Mouse (Mus musculus): ENCODE results near the gene Gm44965. TPM values are rescaled to one million over a fixed set of nuclear protein-coding genes. Genes with fewer than 3 reads are reported as not detected.

Gene Gm44965
- polyA plus RNA-seq, 1 experiment from 2014 or later, result not detected

DNA sequence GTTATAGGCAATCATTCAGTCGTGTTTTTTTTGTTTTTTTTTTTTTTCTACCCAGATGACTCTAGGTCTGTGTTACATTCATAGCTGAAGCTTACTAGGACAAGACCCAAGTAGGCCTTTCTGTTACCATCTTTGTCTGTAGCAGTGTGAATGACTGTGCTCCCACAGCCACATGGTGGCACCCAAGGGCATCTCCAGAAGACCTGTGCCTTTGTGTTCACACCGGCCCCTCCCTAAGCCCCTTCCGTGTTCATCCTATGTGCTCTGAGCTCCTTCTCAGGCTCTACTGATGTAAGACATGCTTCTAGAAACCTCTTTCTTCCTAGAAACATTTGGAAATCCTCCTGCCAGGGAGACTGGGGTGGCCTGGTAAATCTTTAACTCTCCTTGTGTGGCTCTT is 53.3 kb downstream of the Gm44965 start, which contains the start of gene Gimap8:
Gimap8 (plus strand) TSS at position 240 of the 400 bp plus-strand sequence.
- DNase-seq (ENCODE audit: low spot score) (no peak), ATAC-seq (replicated peaks; ENCODE audit: low FRiP score, low TSS enrichment, low read depth) (0 out of 2 replicates have a peak, but pooled peaks have one; percentile 41)
- Histone ChIP-seq H3K4me1 (replicated peaks; ENCODE audit: control insufficient read depth, insufficient read depth, low read length) (0 out of 2 replicates have a peak, but pooled peaks cover 3% of the 10 kb centered on the region), H3K27me3 (replicated peaks; ENCODE audit: control insufficient read depth, insufficient read depth, low read length) (no peaks in the 10 kb centered on the region), H3K4me3 (ENCODE audit: low read depth, low read length) (no peak within 1 kb of the TSS), H3K9me3 (ENCODE audit: control insufficient read depth, low read length) (no peaks in the 10 kb centered on the region), H3K9ac (ENCODE audit: low read length) (no peak within 1 kb of the TSS), H3K36me3 (ENCODE audit: control insufficient read depth, insufficient read depth, low read length) (no peaks in the 10 kb centered on the region), H3K4me2 (ENCODE audit: low read length) (no peak within 1 kb of the TSS), H3K27ac (ENCODE audit: low read depth) (no peak within 1 kb of the TSS)
- WGBS, result 32% methylated on average over 3 of the region's 3 CpGs

DNA sequence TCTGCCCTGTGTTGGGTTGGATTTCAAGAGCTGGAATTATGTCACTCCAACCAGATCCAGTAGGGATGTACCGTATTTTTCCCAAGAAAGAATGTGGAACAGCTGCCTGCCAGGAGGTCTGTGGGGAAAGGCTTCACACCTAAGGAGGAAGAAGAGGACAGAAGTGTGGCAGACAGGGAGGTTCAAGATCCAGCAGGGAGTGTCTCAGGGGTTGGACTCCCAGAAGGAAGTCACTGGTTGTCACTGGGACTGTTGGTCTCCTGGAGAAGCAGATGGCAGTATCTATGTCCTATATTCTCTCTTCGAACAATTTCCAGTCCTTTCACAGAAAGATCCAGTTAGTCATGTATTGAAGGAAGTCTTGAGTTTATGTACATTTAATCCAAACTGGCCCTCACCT is 53.9 kb downstream of the Gm44965 start:
- WGBS, result 87% methylated on average over 2 of the region's 2 CpGs
- no peak for DNase-seq (ENCODE audit: low spot score)
- Histone ChIP-seq H3K27ac (ENCODE audit: low read depth) (no peak overlapping the region), H3K27me3 (replicated peaks; ENCODE audit: control insufficient read depth, insufficient read depth, low read length) (no peaks in the 10 kb centered on the region), H3K4me2 (ENCODE audit: low read length) (no peak overlapping the region), H3K9me3 (ENCODE audit: control insufficient read depth, low read length) (no peaks in the 10 kb centered on the region), H3K4me1 (replicated peaks; ENCODE audit: control insufficient read depth, insufficient read depth, low read length) (0 out of 2 replicates have a peak, but pooled peaks cover 3% of the 10 kb centered on the region), H3K9ac (ENCODE audit: low read length) (no peak overlapping the region), H3K4me3 (ENCODE audit: low read depth, low read length) (no peak overlapping the region), H3K36me3 (ENCODE audit: control insufficient read depth, insufficient read depth, low read length) (no peaks in the 10 kb centered on the region)
- no peak for ATAC-seq (replicated peaks; ENCODE audit: low FRiP score, low TSS enrichment, low read depth)

DNA sequence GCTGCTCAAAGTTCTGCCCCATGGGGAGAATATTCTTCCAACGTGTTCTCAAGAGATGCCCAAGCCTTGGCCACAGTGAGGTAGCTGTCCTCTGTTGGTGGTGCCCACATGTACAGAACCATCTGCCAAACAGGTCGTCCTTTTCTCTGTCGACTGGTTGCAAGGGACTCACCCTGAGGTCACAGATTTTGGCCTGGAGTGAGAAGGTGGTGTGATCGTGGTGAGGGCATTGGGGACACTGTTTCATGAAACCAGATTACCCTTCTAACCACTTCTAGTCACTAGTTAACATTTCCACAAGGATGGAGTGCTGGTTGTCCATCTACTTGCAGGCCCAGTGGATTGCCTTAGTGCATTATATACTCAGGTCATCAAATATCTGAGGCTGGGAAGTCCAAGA is 55.0 kb downstream of the Gm44965 start:
- 88% methylated on average over 4 of the region's 4 CpGs for WGBS

DNA sequence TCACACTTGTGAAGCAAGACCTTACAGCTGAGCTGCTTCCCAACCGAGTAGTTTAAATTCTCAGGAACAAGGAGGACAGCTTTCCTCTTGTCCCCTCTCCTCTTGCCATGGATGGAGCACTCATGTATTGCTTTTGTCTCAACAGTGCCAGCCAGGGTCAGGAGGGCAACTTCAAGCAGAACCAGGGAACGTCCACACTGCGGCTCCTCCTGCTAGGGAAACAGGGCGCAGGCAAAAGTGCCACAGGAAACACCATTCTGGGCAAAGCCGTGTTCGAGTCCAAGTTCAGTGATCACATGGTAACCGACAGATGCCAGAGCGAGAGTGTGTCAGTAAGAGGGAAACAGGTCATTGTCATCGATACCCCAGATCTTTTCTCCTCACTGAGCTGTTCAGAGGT is 56.3 kb downstream of the Gm44965 start:
- H3K27me3 ChIP-seq (replicated peaks; ENCODE audit: control insufficient read depth, insufficient read depth, low read length), result no peaks in the 10 kb centered on the region
- no peak for DNase-seq (ENCODE audit: low spot score)
- H3K4me2 ChIP-seq (ENCODE audit: low read length), result no peak overlapping the region
- no peaks in the 10 kb centered on the region for H3K36me3 ChIP-seq (ENCODE audit: control insufficient read depth, insufficient read depth, low read length)
- no peaks in the 10 kb centered on the region for H3K9me3 ChIP-seq (ENCODE audit: control insufficient read depth, low read length)
- no peak overlapping the region for H3K27ac ChIP-seq (ENCODE audit: low read depth)
- no peak overlapping the region for H3K9ac ChIP-seq (ENCODE audit: low read length)
- no peak for ATAC-seq (replicated peaks; ENCODE audit: low FRiP score, low TSS enrichment, low read depth)
- no peak overlapping the region for H3K4me3 ChIP-seq (ENCODE audit: low read depth, low read length)
- H3K4me1 ChIP-seq (replicated peaks; ENCODE audit: control insufficient read depth, insufficient read depth, low read length), result 0 out of 2 replicates have a peak, but pooled peaks cover 3% of the 10 kb centered on the region
- 86% methylated on average over 9 of the region's 9 CpGs for WGBS

More for the DNA sequence above, 55.0 kb downstream of the Gm44965 start:
- Histone ChIP-seq H3K4me2 (ENCODE audit: low read length) (no peak overlapping the region), H3K9ac (ENCODE audit: low read length) (no peak overlapping the region), H3K4me1 (replicated peaks; ENCODE audit: control insufficient read depth, insufficient read depth, low read length) (0 out of 2 replicates have a peak, but pooled peaks cover 3% of the 10 kb centered on the region), H3K9me3 (ENCODE audit: control insufficient read depth, low read length) (no peaks in the 10 kb centered on the region), H3K27ac (ENCODE audit: low read depth) (no peak overlapping the region), H3K4me3 (ENCODE audit: low read depth, low read length) (no peak overlapping the region), H3K36me3 (ENCODE audit: control insufficient read depth, insufficient read depth, low read length) (no peaks in the 10 kb centered on the region), H3K27me3 (replicated peaks; ENCODE audit: control insufficient read depth, insufficient read depth, low read length) (no peaks in the 10 kb centered on the region)
- ATAC-seq (replicated peaks; ENCODE audit: low FRiP score, low TSS enrichment, low read depth) (no peak), DNase-seq (ENCODE audit: low spot score) (no peak)

DNA sequence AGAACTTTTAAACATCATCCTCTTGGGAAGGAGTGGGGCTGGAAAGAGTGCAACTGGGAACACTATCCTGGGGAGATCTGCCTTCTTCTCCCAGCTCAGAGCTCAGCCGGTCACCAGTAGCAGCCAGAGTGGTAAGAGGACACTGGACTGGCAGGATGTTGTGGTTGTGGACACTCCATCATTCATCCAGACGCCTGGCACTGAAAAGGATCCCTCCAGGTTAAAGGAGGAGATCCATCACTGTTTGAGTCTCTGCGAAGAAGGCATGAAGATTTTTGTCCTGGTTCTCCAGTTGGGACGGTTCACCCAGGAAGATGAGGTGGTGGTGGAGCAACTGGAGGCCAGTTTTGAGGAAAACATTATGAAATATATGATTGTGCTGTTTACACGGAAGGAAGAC is 65.0 kb downstream of the Gm44965 start:
- DNase-seq (ENCODE audit: low spot score), result no peak
- no peak for ATAC-seq (replicated peaks; ENCODE audit: low FRiP score, low TSS enrichment, low read depth)
- Histone ChIP-seq H3K9me3 (ENCODE audit: control insufficient read depth, low read length) (no peaks in the 10 kb centered on the region), H3K27ac (ENCODE audit: low read depth) (no peak overlapping the region), H3K9ac (ENCODE audit: low read length) (no peak overlapping the region), H3K4me3 (ENCODE audit: low read depth, low read length) (no peak overlapping the region), H3K36me3 (ENCODE audit: control insufficient read depth, insufficient read depth, low read length) (no peaks in the 10 kb centered on the region), H3K27me3 (replicated peaks; ENCODE audit: control insufficient read depth, insufficient read depth, low read length) (no peaks in the 10 kb centered on the region), H3K4me1 (replicated peaks; ENCODE audit: control insufficient read depth, insufficient read depth, low read length) (no peaks in the 10 kb centered on the region), H3K4me2 (ENCODE audit: low read length) (no peak overlapping the region)
- WGBS, result 65% methylated on average over 5 of the region's 5 CpGs

DNA sequence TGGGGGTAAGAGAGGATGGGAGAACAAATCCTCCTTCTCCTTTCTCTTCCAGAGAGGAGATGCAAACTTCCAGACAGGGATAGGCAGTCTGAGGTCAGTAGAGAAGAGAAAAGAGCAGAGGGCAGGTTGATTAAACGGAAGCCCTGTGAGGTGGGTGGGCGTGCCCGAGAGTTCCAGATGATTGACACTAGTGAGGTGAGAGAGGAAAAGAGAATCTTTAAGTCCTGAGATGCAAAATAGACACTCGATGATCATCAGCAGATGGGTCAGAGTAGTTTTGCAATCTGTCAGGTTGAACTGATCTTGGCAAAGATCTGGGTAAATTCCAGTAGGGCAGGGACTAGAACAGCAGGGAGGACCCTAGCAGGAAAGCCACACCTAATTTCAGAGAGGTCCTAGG is 71.0 kb downstream of the Gm44965 start:
- no peak overlapping the region for H3K27ac ChIP-seq (ENCODE audit: low read depth)
- no peaks in the 10 kb centered on the region for H3K36me3 ChIP-seq (ENCODE audit: control insufficient read depth, insufficient read depth, low read length)
- H3K9ac ChIP-seq (ENCODE audit: low read length), result no peak overlapping the region
- DNase-seq (ENCODE audit: low spot score) (no peak), ATAC-seq (replicated peaks; ENCODE audit: low FRiP score, low TSS enrichment, low read depth) (no peak)
- H3K4me3 ChIP-seq (ENCODE audit: low read depth, low read length), result no peak overlapping the region
- no peak overlapping the region for H3K4me2 ChIP-seq (ENCODE audit: low read length)
- H3K27me3 ChIP-seq (replicated peaks; ENCODE audit: control insufficient read depth, insufficient read depth, low read length), result no peaks in the 10 kb centered on the region
- H3K4me1 ChIP-seq (replicated peaks; ENCODE audit: control insufficient read depth, insufficient read depth, low read length), result no peaks in the 10 kb centered on the region
- WGBS, result 81% methylated on average over 4 of the region's 4 CpGs
- H3K9me3 ChIP-seq (ENCODE audit: control insufficient read depth, low read length), result no peaks in the 10 kb centered on the region

DNA sequence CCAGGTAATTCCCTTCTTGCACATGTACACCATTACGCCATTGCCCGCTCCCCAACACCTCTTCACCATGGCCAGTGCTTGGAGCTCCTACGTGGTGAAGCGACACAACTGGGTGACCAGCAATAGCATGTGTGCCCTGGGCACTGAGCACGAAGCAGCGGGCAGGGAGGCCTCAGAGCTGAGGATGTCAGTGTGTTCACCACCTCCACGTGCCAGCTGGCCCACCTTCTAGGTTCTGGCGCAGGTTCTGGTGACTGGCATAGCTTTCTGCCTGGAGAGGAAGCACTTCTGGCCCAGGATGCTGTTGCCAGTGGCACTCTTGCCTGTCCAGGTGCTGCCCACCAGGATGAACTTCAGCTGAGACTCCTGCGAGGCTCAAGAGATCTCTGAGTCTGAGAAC is 71.7 kb downstream of the Gm44965 start:
- Histone ChIP-seq H3K9me3 (ENCODE audit: control insufficient read depth, low read length) (no peaks in the 10 kb centered on the region), H3K9ac (ENCODE audit: low read length) (no peak overlapping the region), H3K4me2 (ENCODE audit: low read length) (no peak overlapping the region), H3K27me3 (replicated peaks; ENCODE audit: control insufficient read depth, insufficient read depth, low read length) (no peaks in the 10 kb centered on the region), H3K4me1 (replicated peaks; ENCODE audit: control insufficient read depth, insufficient read depth, low read length) (no peaks in the 10 kb centered on the region), H3K36me3 (ENCODE audit: control insufficient read depth, insufficient read depth, low read length) (no peaks in the 10 kb centered on the region), H3K27ac (ENCODE audit: low read depth) (peak overlapping the region; percentile 59), H3K4me3 (ENCODE audit: low read depth, low read length) (no peak overlapping the region)
- DNase-seq (ENCODE audit: low spot score) (no peak), ATAC-seq (replicated peaks; ENCODE audit: low FRiP score, low TSS enrichment, low read depth) (no peak)
- WGBS, result 98% methylated on average over 9 of the region's 9 CpGs

DNA sequence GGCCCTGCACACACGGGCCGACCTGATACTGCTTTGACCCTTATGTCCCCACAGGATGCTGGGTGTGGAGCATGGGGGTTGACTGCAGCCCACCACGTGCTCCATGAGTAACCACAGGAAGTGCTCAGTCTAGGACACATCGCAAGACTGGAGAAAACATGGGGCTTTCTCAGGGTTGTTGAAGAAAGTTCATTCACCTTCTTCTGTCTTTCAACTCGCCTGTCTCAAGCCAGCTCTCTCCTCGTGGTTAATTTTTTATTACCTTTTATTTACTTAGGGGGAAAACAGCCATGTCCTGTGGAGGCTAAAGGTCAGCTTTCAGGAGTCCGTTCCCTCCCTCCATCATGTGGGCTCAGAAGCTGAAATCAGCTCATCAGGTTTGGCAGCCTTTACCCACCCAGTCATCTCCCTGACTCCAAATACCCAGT is 72.4 kb downstream of the Gm44965 start:
- ATAC-seq (replicated peaks; ENCODE audit: low FRiP score, low TSS enrichment, low read depth), result peak; percentile 88
- H3K4me3 ChIP-seq (ENCODE audit: low read depth, low read length), result no peak overlapping the region
- no peak overlapping the region; the same call in 1 of the 2 replicates for H3K4me2 ChIP-seq (ENCODE audit: low read length)
- no peaks in the 10 kb centered on the region for H3K36me3 ChIP-seq (ENCODE audit: control insufficient read depth, insufficient read depth, low read length)
- 15% methylated on average over 7 of the region's 7 CpGs for WGBS
- H3K27me3 ChIP-seq (replicated peaks; ENCODE audit: control insufficient read depth, insufficient read depth, low read length), result no peaks in the 10 kb centered on the region
- H3K27ac ChIP-seq (ENCODE audit: low read depth), result peak overlapping the region; percentile 59
- peak; percentile 51 for DNase-seq (ENCODE audit: low spot score)
- no peaks in the 10 kb centered on the region for H3K9me3 ChIP-seq (ENCODE audit: control insufficient read depth, low read length)
- H3K4me1 ChIP-seq (replicated peaks; ENCODE audit: control insufficient read depth, insufficient read depth, low read length), result no peaks in the 10 kb centered on the region
- H3K9ac ChIP-seq (ENCODE audit: low read length), result no peak overlapping the region

DNA sequence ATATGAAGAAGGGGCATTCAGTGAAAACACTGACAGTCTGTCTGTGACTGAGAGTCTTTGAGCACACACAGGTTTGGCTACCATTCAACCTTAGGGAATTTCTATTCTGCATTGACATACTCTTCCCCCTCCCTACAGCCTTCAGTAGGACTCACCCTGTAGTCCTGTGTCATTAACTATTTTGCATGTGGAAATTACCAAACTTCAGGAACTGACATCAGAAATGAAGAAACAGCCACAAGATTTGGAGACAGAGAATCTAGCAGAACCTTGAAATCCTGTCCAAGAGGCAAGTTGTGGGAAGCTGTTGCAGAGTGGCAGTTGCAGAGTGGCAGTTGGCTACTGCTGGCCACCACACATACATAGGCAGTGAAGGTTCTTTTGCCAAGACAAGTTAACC is 74.3 kb downstream of the Gm44965 start:
- no peaks in the 10 kb centered on the region for H3K27me3 ChIP-seq (replicated peaks; ENCODE audit: control insufficient read depth, insufficient read depth, low read length)
- H3K4me1 ChIP-seq (replicated peaks; ENCODE audit: control insufficient read depth, insufficient read depth, low read length), result no peaks in the 10 kb centered on the region
- no peaks in the 10 kb centered on the region for H3K36me3 ChIP-seq (ENCODE audit: control insufficient read depth, insufficient read depth, low read length)
- no peak overlapping the region for H3K27ac ChIP-seq (ENCODE audit: low read depth)
- ATAC-seq (replicated peaks; ENCODE audit: low FRiP score, low TSS enrichment, low read depth) (no peak), DNase-seq (ENCODE audit: low spot score) (no peak)
- H3K4me3 ChIP-seq (ENCODE audit: low read depth, low read length), result no peak overlapping the region
- H3K9me3 ChIP-seq (ENCODE audit: control insufficient read depth, low read length), result no peaks in the 10 kb centered on the region
- H3K9ac ChIP-seq (ENCODE audit: low read length), result no peak overlapping the region
- no peak overlapping the region for H3K4me2 ChIP-seq (ENCODE audit: low read length)

Measured in intestine, embryonic 14.5 days (tissue).